Mouse (Mus musculus) midbrain, embryonic 10.5 days (tissue): ENCODE measurements around the gene Lag3. TPM values are rescaled to one million over a fixed set of nuclear protein-coding genes. Genes with fewer than 3 reads are reported as not detected.
A peak's percentile ranks its signal among the peaks of the same experiment; 100 is the strongest.

ENCODE experiments used
- DNase-seq: peaks from one replicate; pipeline ENCODE4 v3.0.0-alpha.2; 2017; ENCODE audit warnings: low spot score
- H3K27ac ChIP-seq: fragments of 300-500 bp; sonication (generic); replicated peaks from 2 replicates; pipeline ENCODE4 v1.5.1; 2016; ENCODE audit warnings: mild to moderate bottlenecking
- H3K27me3 ChIP-seq: fragments of 300-500 bp; sonication (generic); 2 replicates; pipeline ENCODE4 v1.6.1; 2016; ENCODE audit warnings: low read depth, mild to moderate bottlenecking; ENCODE audit not compliant: poor library complexity, severe bottlenecking
- H3K36me3 ChIP-seq: fragments of 300-500 bp; sonication (generic); 2 replicates; pipeline ENCODE4 v1.6.1; 2016; ENCODE audit warnings: mild to moderate bottlenecking, moderate library complexity
- H3K4me1 ChIP-seq: fragments of 300-500 bp; sonication (generic); 2 replicates; pipeline ENCODE4 v1.6.1; 2016
- H3K4me3 ChIP-seq: fragments of 300-500 bp; sonication (generic); 2 replicates; pipeline ENCODE4 v1.5.1; 2016; ENCODE audit warnings: mild to moderate bottlenecking, moderate library complexity
- H3K9me3 ChIP-seq: fragments of 300-500 bp; sonication (generic); replicated peaks from 2 replicates; pipeline ENCODE4 v1.6.1; 2016; ENCODE audit warnings: mild to moderate bottlenecking
- WGBS: fragments of 180-500 bp; shearing (Covaris S2); methylation state at CpG from one replicate; pipeline ENCODE4 v1.1.7; 2016; 5-methylcytosine and 5-hydroxymethylcytosine counted together
- polyA plus RNA-seq: library from polyadenylated mRNA; unstranded; fragments of >200 nt; fragmentation: Nextera tagmentation; extraction: Ambion mirVana; gene quantifications from 2 replicates; pipeline ENCODE4 v1.2.1, GENCODE M21; 2016

Gene Lag3
- polyA plus RNA-seq, 1 experiment from 2014 or later, result 1.0 TPM

- Histone ChIP-seq H3K36me3 (peaks cover 27% of the 10 kb centered on the region), H3K4me3 (peak overlapping the region; percentile 90), H3K27ac (peak overlapping the region; percentile 99), H3K9me3 (no peaks in the 10 kb centered on the region), H3K27me3 (0 out of 2 replicates have a peak, but pooled peaks cover under 1% of the 10 kb centered on the region), H3K4me1 (peaks cover 82% of the 10 kb centered on the region)
- peak; percentile 93 for DNase-seq
- whole genome bisulfite sequencing, result under 1% methylated on average over 79 of the region's 89 CpGs
These were observed 6.2 kb upstream of the Lag3 start for GRCm38 (mm10) chr6:124917518-124918330.

DNA sequence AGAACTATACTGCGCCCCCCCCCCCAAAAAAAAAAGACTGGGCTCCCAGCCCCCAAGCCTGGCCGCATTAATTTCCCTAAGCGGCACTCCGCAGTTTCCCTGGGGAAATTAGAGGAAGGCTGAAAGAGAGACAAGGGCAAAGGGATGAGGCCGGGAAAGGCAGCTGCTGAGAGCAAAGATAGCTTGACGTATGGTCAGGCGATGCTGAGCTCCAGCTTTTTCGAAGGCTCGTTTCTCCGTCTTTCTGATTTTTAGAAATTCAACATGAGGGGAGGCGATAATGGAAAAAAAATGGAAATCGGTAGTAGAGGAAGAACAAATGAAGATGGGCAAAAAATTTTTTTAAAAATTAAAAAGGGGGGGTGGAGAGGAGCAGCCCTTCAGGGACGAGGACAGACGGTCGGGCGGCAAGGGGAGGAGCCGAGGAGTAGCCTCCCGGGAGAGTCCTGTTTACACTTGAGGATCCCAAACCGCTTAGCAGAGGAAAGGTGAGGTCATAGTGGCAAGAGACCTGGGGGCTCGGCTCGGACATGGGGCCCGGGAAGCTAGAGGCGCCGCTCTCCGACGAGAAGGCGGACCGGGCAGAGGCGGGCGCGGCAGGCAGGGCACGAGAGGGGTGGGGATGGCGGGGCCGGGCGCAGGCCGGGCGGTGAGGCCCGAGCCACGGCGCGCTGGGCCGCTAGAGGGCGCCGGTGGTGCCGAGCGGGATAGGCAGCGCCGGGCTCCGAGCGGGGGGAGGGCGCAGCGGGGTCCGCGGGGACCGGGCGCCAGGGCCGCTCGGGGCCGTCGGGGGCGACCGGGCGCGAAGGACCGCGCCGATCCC is 5.4 kb upstream of the Lag3 start:
- no peaks in the 10 kb centered on the region for H3K9me3 ChIP-seq
- peak; percentile 87 for DNase-seq
- WGBS, result under 1% methylated on average over 62 of the region's 67 CpGs
- peak overlapping the region; percentile 90 for H3K4me3 ChIP-seq
- peaks cover 83% of the 10 kb centered on the region for H3K4me1 ChIP-seq
- peak overlapping the region; percentile 99 for H3K27ac ChIP-seq
- H3K36me3 ChIP-seq, result peaks cover 31% of the 10 kb centered on the region
- H3K27me3 ChIP-seq, result peaks cover 9% of the 10 kb centered on the region; the same call in 1 of the 2 replicates

- peaks cover 31% of the 10 kb centered on the region for H3K36me3 ChIP-seq
- H3K4me3 ChIP-seq, result peak overlapping the region; percentile 90
- no peaks in the 10 kb centered on the region for H3K9me3 ChIP-seq
- DNase-seq, result peak; percentile 40
- peaks cover 17% of the 10 kb centered on the region for H3K27me3 ChIP-seq
- peaks cover 83% of the 10 kb centered on the region for H3K4me1 ChIP-seq
- peak overlapping the region; percentile 99 for H3K27ac ChIP-seq
- WGBS, result 5% methylated on average over 11 of the region's 12 CpGs
These were observed 4.6 kb upstream of the Lag3 start for GRCm38 (mm10) chr6:124915942-124916694.

DNA sequence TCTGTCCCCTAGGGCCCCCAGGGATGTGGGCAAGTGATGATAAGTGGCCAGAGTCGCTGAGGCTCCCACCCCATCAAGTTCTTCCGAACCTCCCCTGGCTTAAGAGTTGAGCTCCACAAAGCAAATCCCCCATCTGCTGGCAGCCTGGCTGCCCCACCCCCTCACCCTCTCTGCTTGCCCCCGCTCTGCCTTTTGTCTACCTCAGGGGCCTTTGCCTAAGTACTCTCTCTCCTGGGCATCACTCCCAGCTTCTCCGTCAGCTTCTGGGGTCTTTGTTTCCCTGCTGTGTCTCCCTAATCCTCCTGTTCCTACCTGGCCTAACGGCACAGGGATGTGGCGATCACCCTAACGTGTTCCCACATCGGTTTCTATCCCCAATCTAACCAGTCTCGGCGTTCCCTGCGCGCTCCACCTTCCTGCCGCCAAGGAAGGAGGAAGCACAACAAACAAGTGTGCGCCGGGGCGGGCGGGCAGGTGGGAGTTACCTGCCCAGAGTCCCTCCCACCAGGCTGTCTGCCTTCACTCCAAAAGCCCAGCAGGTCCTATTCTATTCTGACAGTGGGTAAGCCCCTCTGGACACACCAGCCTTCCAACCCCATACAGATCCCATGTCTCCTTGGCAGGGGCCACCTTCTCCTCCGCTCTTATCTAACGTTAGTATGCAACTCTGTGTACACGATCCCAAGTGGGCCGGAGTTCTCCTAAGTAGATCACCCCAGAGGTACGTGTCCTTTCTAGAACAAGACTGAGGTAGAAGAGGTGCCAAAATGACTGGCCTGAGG is 3.8 kb upstream of the Lag3 start:
- H3K4me3 ChIP-seq, result peak overlapping the region; percentile 90
- H3K4me1 ChIP-seq, result peaks cover 83% of the 10 kb centered on the region
- H3K27ac ChIP-seq, result peak overlapping the region; percentile 99
- DNase-seq, result peak; percentile 54
- H3K27me3 ChIP-seq, result peaks cover 25% of the 10 kb centered on the region
- 6% methylated on average over 22 of the region's 22 CpGs for WGBS
- H3K36me3 ChIP-seq, result peaks cover 31% of the 10 kb centered on the region
- H3K9me3 ChIP-seq, result no peaks in the 10 kb centered on the region

GRCm38 (mm10) chr6:124914511-124914910 is 3.0 kb upstream of the Lag3 start:
- 79% methylated on average over 7 of the region's 7 CpGs for WGBS
- peaks cover 83% of the 10 kb centered on the region for H3K4me1 ChIP-seq
- DNase-seq, result no peak
- H3K9me3 ChIP-seq, result no peaks in the 10 kb centered on the region
- H3K36me3 ChIP-seq, result peaks cover 31% of the 10 kb centered on the region
- peak overlapping the region; percentile 99 for H3K27ac ChIP-seq
- peak overlapping the region; percentile 90 for H3K4me3 ChIP-seq
- peaks cover 33% of the 10 kb centered on the region for H3K27me3 ChIP-seq

GRCm38 (mm10) chr6:124913721-124914285 is 2.3 kb upstream of the Lag3 start:
- Histone ChIP-seq H3K4me3 (peak overlapping the region; percentile 25; the same call in 1 of the 2 replicates), H3K27ac (peak overlapping the region; percentile 99), H3K4me1 (peaks cover 77% of the 10 kb centered on the region), H3K9me3 (no peaks in the 10 kb centered on the region), H3K27me3 (peaks cover 40% of the 10 kb centered on the region), H3K36me3 (peaks cover 31% of the 10 kb centered on the region)
- DNase-seq, result peak; percentile 24
- WGBS, result 57% methylated on average over 14 of the region's 14 CpGs

DNA sequence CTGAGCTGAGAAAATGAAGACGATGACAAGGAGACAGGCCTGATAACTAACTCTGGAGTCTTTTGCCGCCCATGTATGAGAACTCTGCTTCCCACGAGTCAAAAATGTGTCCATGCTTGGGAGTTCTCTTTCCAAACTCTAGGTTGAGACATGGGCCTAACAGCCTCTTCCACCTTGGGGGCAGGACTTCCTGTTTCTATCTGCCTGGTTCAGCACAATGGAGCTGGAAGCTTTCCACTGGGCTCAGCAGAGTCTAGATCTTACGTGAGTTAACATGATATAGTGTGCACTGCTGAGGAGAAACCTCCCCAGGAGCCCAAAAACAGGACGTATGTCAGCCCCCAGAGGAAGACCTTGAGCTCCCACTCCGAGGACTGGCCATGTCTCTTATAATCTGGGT is 1.7 kb upstream of the Lag3 start:
- 0 out of 2 replicates have a peak overlapping the region, but pooled peaks have one; percentile 25 for H3K4me3 ChIP-seq
- H3K36me3 ChIP-seq, result peaks cover 31% of the 10 kb centered on the region
- H3K4me1 ChIP-seq, result peaks cover 71% of the 10 kb centered on the region
- H3K27ac ChIP-seq, result no peak overlapping the region; the same call in 1 of the 2 replicates
- no peaks in the 10 kb centered on the region for H3K9me3 ChIP-seq
- peaks cover 46% of the 10 kb centered on the region for H3K27me3 ChIP-seq
- WGBS, result 71% methylated on average over 6 of the region's 6 CpGs
- peak; percentile 25 for DNase-seq

DNA sequence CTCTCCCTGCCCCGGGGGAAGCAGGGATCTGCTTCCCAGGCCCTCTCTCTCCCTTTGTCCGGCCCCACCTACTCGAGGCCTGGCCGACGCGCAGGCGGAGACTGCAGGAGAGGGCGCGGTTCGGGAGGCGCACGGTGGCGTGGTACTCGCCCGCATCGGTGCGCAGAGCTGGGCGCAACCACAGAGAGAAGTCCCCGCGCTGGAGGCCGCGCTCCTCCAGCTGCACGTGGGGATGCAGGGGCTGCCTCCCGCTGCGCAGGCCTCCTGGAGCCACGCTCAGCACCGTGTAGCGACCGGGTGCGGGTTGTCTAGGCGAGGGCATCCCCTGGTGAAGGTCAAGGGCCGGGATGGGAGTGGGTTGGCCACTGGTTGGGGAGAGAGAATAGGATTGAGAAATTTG is 1.5 kb downstream of the Lag3 start:
- H3K4me1 ChIP-seq, result peaks cover 54% of the 10 kb centered on the region
- H3K9me3 ChIP-seq, result no peaks in the 10 kb centered on the region
- H3K27me3 ChIP-seq, result peaks cover 54% of the 10 kb centered on the region
- peak; percentile 48 for DNase-seq
- peak overlapping the region; percentile 80 for H3K27ac ChIP-seq
- peaks cover 27% of the 10 kb centered on the region for H3K36me3 ChIP-seq
- H3K4me3 ChIP-seq, result peak overlapping the region; percentile 45
- WGBS, result 3% methylated on average over 32 of the region's 32 CpGs

DNA sequence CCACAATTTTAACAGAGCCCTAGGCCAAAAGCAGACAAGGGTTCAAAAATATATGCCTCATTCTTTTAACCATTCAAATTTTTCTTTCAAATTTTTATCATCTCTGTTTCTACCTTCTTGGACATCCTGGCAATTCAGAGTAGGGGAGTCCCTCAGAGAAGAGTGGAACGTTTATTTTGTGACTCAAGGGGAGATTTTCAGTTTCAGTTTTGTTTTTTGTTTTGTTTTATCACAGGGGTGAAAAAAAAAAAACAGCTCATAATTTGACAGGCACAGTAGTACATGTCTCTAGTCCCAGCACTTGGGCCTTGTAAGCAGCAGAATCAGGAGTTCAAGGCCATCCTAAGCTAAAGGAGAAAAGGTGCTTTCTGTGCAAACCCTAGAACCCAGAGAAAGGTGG is 3.7 kb downstream of the Lag3 start:
- H3K27ac ChIP-seq, result no peak overlapping the region
- peaks cover 5% of the 10 kb centered on the region for H3K36me3 ChIP-seq
- no peaks in the 10 kb centered on the region for H3K9me3 ChIP-seq
- DNase-seq, result no peak
- H3K4me3 ChIP-seq, result no peak overlapping the region
- WGBS, result 83% methylated on average over 1 of the region's 1 CpGs
- H3K27me3 ChIP-seq, result peaks cover 53% of the 10 kb centered on the region
- H3K4me1 ChIP-seq, result peaks cover 52% of the 10 kb centered on the region

DNA sequence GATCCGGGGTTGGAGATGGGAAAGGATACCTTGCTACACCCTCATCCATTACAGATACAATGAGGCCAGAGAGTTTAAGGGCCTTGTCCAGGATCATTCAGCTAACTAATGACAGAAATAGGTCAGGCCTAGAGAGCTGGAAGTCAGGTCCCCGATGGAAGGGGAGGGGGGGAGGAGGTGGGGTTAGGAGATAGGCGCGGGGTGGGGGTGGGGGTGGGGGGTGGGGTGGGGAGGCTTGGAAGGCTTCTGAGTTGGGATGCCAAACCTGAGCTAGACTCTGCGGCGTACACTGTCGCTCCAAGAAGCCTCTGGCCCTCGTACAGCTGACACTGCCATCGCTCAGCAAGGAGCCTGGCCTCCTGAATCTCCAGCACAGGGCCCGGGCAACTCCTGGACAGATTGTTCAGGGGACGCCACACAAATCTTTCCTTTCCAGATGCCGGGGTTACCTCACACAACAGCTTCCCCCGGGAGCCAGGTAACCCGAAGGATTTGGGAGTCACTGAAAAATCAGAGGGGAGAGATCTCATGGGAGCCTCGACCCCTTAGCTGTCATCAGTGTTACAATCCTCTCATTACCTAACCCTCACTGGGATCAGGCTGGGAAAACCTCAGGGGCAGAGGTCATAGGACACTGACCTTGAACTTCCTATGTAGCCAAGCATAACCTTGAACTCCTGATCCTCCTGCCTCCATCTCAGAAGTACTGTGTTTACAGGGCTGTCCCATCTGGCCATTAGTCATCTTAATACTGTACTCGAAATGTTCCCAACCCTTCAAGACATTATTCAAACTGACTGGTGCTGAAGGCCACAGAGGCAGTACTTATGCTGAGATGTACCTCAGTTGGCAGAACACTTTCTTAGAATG is 6.3 kb downstream of the Lag3 start:
- 30% methylated on average over 14 of the region's 16 CpGs for WGBS
- Histone ChIP-seq H3K27ac (peak overlapping the region; percentile 98), H3K4me1 (peaks cover 43% of the 10 kb centered on the region), H3K4me3 (peak overlapping the region; percentile 63), H3K27me3 (peaks cover 28% of the 10 kb centered on the region), H3K9me3 (no peaks in the 10 kb centered on the region), H3K36me3 (no peaks in the 10 kb centered on the region)
- peak; percentile 33 for DNase-seq
